Mouse (Mus musculus) cerebellum, adult 2 months (tissue): ENCODE results near the gene Arr3.

Experiments
- CTCF ChIP-seq: fragments of 200-500 bp; IDR thresholded peaks from 2 replicates; pipeline ENCODE4 v1.5.1; 2011; ENCODE audit warnings: low read depth, mild to moderate bottlenecking, control low read depth, low read length, moderate library complexity, borderline replicate concordance; ENCODE audit not compliant: insufficient read depth
- POLR2A ChIP-seq: fragments of 200-500 bp; IDR thresholded peaks from 2 replicates; pipeline ENCODE4 v1.6.1; 2011; ENCODE audit warnings: low read length, control low read depth, borderline replicate concordance; ENCODE audit not compliant: insufficient read depth

DNA sequence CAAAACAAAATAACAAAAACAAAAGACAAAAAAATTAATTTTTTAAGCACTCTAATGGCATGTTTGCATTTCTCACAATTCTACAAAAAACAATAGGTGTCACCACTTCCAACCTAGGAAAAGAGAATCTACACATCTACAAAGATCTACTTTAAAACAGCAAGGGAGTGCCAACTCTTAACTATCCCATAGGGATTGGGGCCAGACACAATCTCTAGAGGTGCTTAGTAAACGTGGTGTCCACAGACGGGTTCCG, 20.2 kb downstream of the Arr3 start, which contains the start of gene Kif4:
- TF ChIP-seq POLR2A (no peak), CTCF (no peak)
